Mouse (Mus musculus) 3134 (cell line): ENCODE data around the gene Otof.

ENCODE experiments used
- DNase-seq: peaks from one replicate; pipeline ENCODE4 v3.0.0-alpha.2; 2011; ENCODE audit warnings: low spot score; ENCODE audit not compliant: insufficient read length; ENCODE audit errors: extremely low read depth

The Otof gene

GRCm38 (mm10) chr5:30427406-30427805 lies 34.3 kb downstream of the Otof start:
- no peak for DNase-seq

GRCm38 (mm10) chr5:30423572-30424244 lies 38.0 kb downstream of the Otof start:
- DNase-seq, result no peak

GRCm38 (mm10) chr5:30423121-30423520 lies 38.6 kb downstream of the Otof start:
- DNase-seq, result no peak

GRCm38 (mm10) chr5:30416665-30417064 lies 45.1 kb downstream of the Otof start:
- DNase-seq, result no peak

- DNase-seq, result no peak
These were observed 45.9 kb downstream of the Otof start for GRCm38 (mm10) chr5:30415876-30416275.

GRCm38 (mm10) chr5:30415381-30415780 lies 46.4 kb downstream of the Otof start:
- no peak for DNase-seq

GRCm38 (mm10) chr5:30411524-30411923 lies 50.2 kb downstream of the Otof start:
- no peak for DNase-seq

- no peak for DNase-seq
These were observed 54.9 kb downstream of the Otof start for GRCm38 (mm10) chr5:30406876-30407275.

- no peak for DNase-seq
These were observed 60.6 kb downstream of the Otof start for GRCm38 (mm10) chr5:30401165-30401564.

- DNase-seq, result no peak
These were observed 61.2 kb downstream of the Otof start for GRCm38 (mm10) chr5:30400521-30400920.

GRCm38 (mm10) chr5:30391473-30391872 lies 70.3 kb downstream of the Otof start:
- DNase-seq, result peak; percentile 18

- DNase-seq, result no peak
These were observed 71.9 kb downstream of the Otof start for GRCm38 (mm10) chr5:30389836-30390235.

- DNase-seq, result no peak
These were observed 74.0 kb downstream of the Otof start for GRCm38 (mm10) chr5:30387726-30388125.

- DNase-seq, result no peak
These were observed 78.9 kb downstream of the Otof start for GRCm38 (mm10) chr5:30382876-30383275.

GRCm38 (mm10) chr5:30369426-30369825 lies 92.3 kb downstream of the Otof start:
- DNase-seq, result peak; percentile 16

- DNase-seq, result no peak
These were observed 94.3 kb downstream of the Otof start for GRCm38 (mm10) chr5:30367405-30367804.

- no peak for DNase-seq
These were observed 103.2 kb downstream of the Otof start for GRCm38 (mm10) chr5:30358436-30359099.

GRCm38 (mm10) chr5:30356647-30357046 lies 105.1 kb downstream of the Otof start:
- no peak for DNase-seq

- no peak for DNase-seq
These were observed 106.1 kb downstream of the Otof start for GRCm38 (mm10) chr5:30355559-30356159.

- DNase-seq, result no peak
These were observed 106.6 kb downstream of the Otof start for GRCm38 (mm10) chr5:30355114-30355513.

- DNase-seq, result no peak
These were observed 108.1 kb downstream of the Otof start for GRCm38 (mm10) chr5:30353605-30354004.

GRCm38 (mm10) chr5:30343886-30344285 lies 117.8 kb downstream of the Otof start:
- no peak for DNase-seq
